Mouse (Mus musculus) heart, embryonic 14.5 days (tissue): ENCODE measurements around the gene Hspbp1. TPM values are rescaled to one million over a fixed set of nuclear protein-coding genes. Genes with fewer than 3 reads are reported as not detected.

Experiments used
- ATAC-seq: fragments of 200-750 bp; cut with Nextera tagmentation; 2 replicates; pipeline ENCODE4 v1.8.0; 2017; ENCODE audit warnings: low read depth, moderate TSS enrichment; ENCODE audit not compliant: insufficient number of reproducible peaks, insufficient read depth, low FRiP score
- H3K27ac ChIP-seq, 2 experiments: fragments of 200-500 bp in 1 of 2; fragments of 300-500 bp in 1 of 2; sonication (generic) in 1 of 2; replicated peaks in 1 of 2; 2 replicates each; pipeline ENCODE4 v1.5.1; 2012 to 2014; ENCODE audit warnings: low read depth in 2 of 2, low read length in 2 of 2, control low read depth in 1 of 2, mild to moderate bottlenecking in 1 of 2, mixed read lengths in 1 of 2; ENCODE audit not compliant: control insufficient read depth in 1 of 2, insufficient read depth in 1 of 2
- H3K27me3 ChIP-seq: fragments of 300-500 bp; sonication (generic); 2 replicates; pipeline ENCODE4 v1.6.1; 2014; ENCODE audit warnings: mild to moderate bottlenecking, low read length, control low read depth; ENCODE audit not compliant: control insufficient read depth, insufficient read depth
- H3K36me3 ChIP-seq: fragments of 300-500 bp; sonication (generic); 2 replicates; pipeline ENCODE4 v1.6.1; 2014; ENCODE audit warnings: mild to moderate bottlenecking, control low read depth, low read length, mixed read lengths; ENCODE audit not compliant: control insufficient read depth, insufficient read depth
- H3K4me1 ChIP-seq, 2 experiments: fragments of 200-500 bp in 1 of 2; fragments of 300-500 bp in 1 of 2; sonication (generic) in 1 of 2; 2 replicates each; pipeline ENCODE4 v1.6.1; 2012 to 2014; ENCODE audit warnings: low read length in 2 of 2, control low read depth in 1 of 2, mixed read lengths in 1 of 2; ENCODE audit not compliant: control insufficient read depth in 2 of 2, insufficient read depth in 2 of 2
- H3K4me2 ChIP-seq: fragments of 300-500 bp; sonication (generic); 2 replicates; pipeline ENCODE4 v1.6.1; 2014; ENCODE audit warnings: mild to moderate bottlenecking, low read length
- H3K4me3 ChIP-seq, 2 experiments: fragments of 200-500 bp in 1 of 2; fragments of 300-500 bp in 1 of 2; sonication (generic) in 1 of 2; 2 replicates each; pipeline ENCODE4 v1.5.1; 2012 to 2014; ENCODE audit warnings: low read length in 2 of 2, mild to moderate bottlenecking in 2 of 2, control low read depth in 1 of 2, low read depth in 1 of 2, moderate library complexity in 1 of 2; ENCODE audit not compliant: control insufficient read depth in 1 of 2, insufficient read depth in 1 of 2
- H3K9ac ChIP-seq: fragments of 300-500 bp; sonication (generic); 2 replicates; pipeline ENCODE4 v1.6.1; 2014; ENCODE audit warnings: mild to moderate bottlenecking, low read length
- H3K9me3 ChIP-seq: fragments of 300-500 bp; sonication (generic); 2 replicates; pipeline ENCODE4 v1.6.1; 2016; ENCODE audit warnings: low read length, control low read depth; ENCODE audit not compliant: control insufficient read depth
- WGBS: fragments of 180-500 bp; shearing (Covaris S2); extraction: QIAGEN DNeasy Blood & Tissue Kit; methylation state at CpG from one replicate; pipeline ENCODE4 v1.1.7; 2014; 5-methylcytosine and 5-hydroxymethylcytosine counted together
- polyA plus RNA-seq: library from polyadenylated mRNA; unstranded; fragments of >200 nt; fragmentation: Nextera tagmentation; extraction: Ambion mirVana; gene quantifications from 2 replicates; pipeline ENCODE4 v1.2.1, GENCODE M21; 2014

The Hspbp1 gene
- polyA plus RNA-seq, 1 experiment from 2014 or later: 65.4 TPM

DNA sequence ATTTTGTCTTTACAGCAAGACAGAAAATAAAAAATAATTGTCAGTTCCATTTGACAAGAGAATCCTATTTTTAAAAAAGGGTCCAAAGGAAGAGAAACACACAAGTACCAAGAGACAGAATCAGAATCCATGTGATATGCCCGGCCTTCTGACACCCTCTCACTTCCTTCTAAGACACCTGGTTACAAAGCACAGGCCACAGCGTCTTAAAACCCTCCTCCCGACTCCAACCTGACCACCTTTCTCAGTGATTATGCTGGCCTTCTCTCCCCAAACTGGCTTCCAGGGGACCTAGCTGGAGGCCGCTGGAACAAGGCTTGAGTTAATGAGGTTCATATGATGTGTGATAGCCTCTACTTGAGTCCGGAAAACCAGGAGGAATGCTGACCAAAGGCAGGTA, 31.5 kb downstream of the Hspbp1 start:
- no peak overlapping the region for H3K4me2 ChIP-seq
- peaks cover 11 to 51% of the 10 kb centered on the region in 2 experiments for H3K4me1 ChIP-seq
- ATAC-seq: no peak
- H3K9me3 ChIP-seq: no peaks in the 10 kb centered on the region
- no peaks in the 10 kb centered on the region for H3K27me3 ChIP-seq
- H3K36me3 ChIP-seq: peaks cover 13% of the 10 kb centered on the region
- no peak overlapping the region for H3K9ac ChIP-seq
- H3K27ac ChIP-seq: no peak overlapping the region
- H3K4me3 ChIP-seq: no peak overlapping the region
- WGBS: 81% methylated on average over 5 of the region's 5 CpGs

DNA sequence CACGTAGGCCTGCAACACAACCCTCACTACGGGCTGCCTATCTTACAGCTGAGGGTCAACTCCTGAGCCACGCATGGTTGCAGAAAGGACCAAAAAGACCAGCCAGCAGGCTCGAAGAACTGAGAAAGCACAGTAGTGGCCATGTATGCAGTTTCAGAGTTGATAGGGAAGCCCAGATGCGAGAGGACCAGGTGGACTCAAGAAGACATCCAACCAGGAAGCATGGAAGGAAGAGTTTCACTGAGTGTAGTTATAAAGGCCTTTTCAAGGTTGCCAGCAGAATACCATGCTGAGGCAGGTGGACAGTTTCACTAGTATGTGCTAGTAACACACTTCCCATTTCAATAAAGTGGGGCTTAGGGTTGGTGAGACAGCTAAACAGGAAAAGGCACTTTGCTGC, 32.1 kb downstream of the Hspbp1 start:
- Histone ChIP-seq H3K36me3 (peaks cover 13% of the 10 kb centered on the region), H3K9ac (no peak overlapping the region), H3K4me2 (no peak overlapping the region), H3K4me3 (no peak overlapping the region), H3K27me3 (no peaks in the 10 kb centered on the region), H3K9me3 (no peaks in the 10 kb centered on the region), H3K27ac (no peak overlapping the region), H3K4me1 (peaks cover 10 to 48% of the 10 kb centered on the region in 2 experiments)
- WGBS: 52% methylated on average over 5 of the region's 5 CpGs
- ATAC-seq: no peak

DNA sequence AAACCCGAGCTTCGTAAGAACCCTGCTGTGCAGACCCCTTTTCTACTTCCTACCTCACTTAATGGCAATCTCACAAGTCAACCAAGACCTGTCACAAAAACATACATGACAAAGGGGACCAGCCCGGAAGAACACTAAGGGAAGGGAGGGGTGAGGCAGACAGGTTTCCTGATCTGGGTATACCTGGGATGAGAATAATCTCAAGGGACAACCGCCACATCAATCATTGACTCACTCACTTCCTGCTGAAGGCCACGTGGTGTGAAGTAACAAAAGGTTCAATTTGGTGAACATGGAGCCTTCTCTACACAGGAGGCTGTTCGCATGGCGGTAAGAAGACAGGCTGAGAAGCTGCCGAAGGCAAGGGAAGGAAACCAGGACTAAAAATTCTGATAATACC, 33.3 kb downstream of the Hspbp1 start:
- H3K4me2 ChIP-seq: no peak overlapping the region
- peaks cover 16% of the 10 kb centered on the region for H3K36me3 ChIP-seq
- no peaks in the 10 kb centered on the region for H3K9me3 ChIP-seq
- 69% methylated on average over 8 of the region's 8 CpGs for WGBS
- ATAC-seq: no peak
- H3K4me1 ChIP-seq: peaks cover 10 to 41% of the 10 kb centered on the region in 2 experiments
- no peak overlapping the region for H3K4me3 ChIP-seq
- no peaks in the 10 kb centered on the region for H3K27me3 ChIP-seq
- no peak overlapping the region for H3K27ac ChIP-seq
- no peak overlapping the region for H3K9ac ChIP-seq

DNA sequence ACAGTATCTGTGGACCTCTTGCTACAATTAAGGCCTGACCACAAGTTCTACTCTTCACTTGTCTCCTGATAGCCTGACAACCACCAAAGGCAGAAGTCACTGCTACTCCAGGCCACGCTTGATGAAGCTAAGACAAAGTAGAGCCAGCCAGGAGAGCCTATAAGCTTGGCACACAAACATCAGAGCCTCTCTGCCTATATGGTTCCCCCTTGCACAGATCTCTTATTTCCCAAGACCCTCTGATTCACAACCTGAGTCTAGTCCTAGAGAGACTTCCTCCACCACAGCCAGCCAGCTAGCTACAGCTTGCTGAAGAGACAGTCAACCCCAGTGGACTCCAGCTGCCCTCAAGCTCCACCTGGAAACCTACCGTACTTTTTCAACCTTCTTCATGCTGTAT, 36.9 kb downstream of the Hspbp1 start:
- Histone ChIP-seq H3K27me3 (no peaks in the 10 kb centered on the region), H3K4me2 (no peak overlapping the region), H3K36me3 (peaks cover 41% of the 10 kb centered on the region), H3K27ac (peak overlapping the region in 1 of 2 experiments; percentile 34; a peak in 1 of 4 replicates), H3K4me1 (peaks cover 10 to 17% of the 10 kb centered on the region in 2 experiments), H3K9ac (no peak overlapping the region), H3K4me3 (no peak overlapping the region), H3K9me3 (no peaks in the 10 kb centered on the region)
- ATAC-seq: no peak
- WGBS: 74% methylated on average over 2 of the region's 2 CpGs

DNA sequence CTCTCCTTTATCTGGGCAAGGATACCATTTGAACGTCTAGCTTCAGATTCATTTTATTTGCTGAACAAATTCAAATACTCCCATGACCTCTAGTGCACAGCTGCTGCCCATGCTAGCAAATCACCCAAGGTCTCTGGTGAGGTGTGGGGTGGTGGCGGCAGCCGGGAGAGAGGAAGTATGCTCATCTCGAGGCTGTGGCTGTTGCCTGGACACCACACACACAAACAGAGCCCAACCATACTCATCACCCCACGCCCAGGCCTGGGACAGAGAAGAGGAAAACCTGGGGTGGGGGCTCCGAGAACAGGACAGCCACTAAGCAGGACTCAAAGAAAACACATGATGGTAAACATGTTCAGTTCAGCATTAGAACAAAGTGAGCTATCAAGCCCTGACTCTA, 37.6 kb downstream of the Hspbp1 start:
- Histone ChIP-seq H3K9me3 (no peaks in the 10 kb centered on the region), H3K4me1 (peaks cover 6 to 10% of the 10 kb centered on the region in 2 experiments), H3K4me3 (no peak overlapping the region), H3K27me3 (no peaks in the 10 kb centered on the region), H3K4me2 (no peak overlapping the region), H3K36me3 (peaks cover 48% of the 10 kb centered on the region), H3K27ac (peak overlapping the region; percentile 34 to 45; a peak in 3 of 4 replicates), H3K9ac (peak overlapping the region; percentile 18; the same call in 1 of the 2 replicates)
- peak; percentile 61; the same call in 1 of the 2 replicates for ATAC-seq
- 23% methylated on average over 6 of the region's 6 CpGs for WGBS

DNA sequence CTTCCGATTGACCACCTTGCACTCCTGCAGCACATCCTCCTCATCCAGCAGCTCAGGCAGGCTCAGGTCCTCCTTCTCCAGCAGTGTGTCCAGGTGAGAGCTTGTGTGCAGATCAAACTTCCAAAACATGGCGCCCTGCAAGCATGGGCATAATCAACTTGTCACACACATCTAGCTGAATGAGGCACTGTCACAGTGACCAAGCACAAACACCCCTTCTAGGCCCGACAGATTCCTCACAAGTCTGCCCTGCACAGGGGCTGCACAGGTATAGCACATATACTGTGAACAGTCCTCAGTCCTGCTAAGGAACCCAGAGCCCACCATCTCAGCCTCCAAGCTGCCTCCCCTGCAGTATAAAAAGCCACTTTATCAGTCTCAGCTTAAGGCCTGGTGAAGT, 38.1 kb downstream of the Hspbp1 start:
- Histone ChIP-seq H3K27me3 (no peaks in the 10 kb centered on the region), H3K36me3 (peaks cover 53% of the 10 kb centered on the region), H3K27ac (peak overlapping the region in 1 of 2 experiments; percentile 45; a peak in 1 of 4 replicates), H3K4me3 (no peak overlapping the region), H3K9ac (peak overlapping the region; percentile 18; the same call in 1 of the 2 replicates), H3K4me1 (peaks cover 6% of the 10 kb centered on the region in 2 experiments), H3K9me3 (no peaks in the 10 kb centered on the region), H3K4me2 (no peak overlapping the region)
- 92% methylated on average over 3 of the region's 3 CpGs for WGBS
- no peak for ATAC-seq

DNA sequence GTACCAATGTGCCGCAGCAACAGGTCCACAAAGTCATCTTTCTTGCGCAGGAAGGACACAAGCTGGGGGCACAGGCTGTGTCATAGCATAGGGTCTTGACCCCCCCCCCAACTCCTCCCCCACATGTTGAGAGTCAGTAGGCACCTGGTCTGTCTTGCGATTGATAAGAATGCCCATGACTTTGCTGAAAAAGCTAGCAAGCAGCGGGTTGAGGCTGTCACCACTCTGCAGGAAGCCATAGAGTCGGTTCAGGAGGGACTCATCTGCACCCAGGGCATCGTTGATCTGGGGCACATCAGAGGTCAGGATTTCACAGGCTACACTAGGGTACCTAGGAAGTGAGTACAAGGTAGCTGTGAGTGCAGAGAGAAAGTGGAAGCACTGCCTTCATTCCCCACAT, 41.6 kb downstream of the Hspbp1 start:
- Histone ChIP-seq H3K27ac (no peak overlapping the region), H3K36me3 (peaks cover 81% of the 10 kb centered on the region)
- 81% methylated on average over 6 of the region's 6 CpGs for WGBS

DNA sequence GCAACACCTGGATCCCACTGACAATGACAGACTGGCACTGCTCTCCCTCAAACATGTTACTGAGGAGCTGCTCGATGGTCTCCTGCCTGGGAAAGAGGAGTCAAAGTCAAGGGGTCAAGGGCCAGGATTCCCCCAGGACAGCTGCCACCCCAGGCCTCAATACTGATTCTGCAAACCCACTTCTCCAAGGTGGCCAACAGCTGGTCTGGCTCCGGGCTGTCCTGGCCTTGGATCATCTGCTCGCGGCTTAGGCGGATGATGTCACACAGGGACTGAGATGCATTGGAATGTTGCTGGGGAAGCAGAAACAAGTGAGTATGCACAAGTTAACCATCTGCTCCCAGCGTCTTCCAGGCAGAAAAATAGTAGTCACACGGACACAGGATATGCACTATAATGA, 42.9 kb downstream of the Hspbp1 start:
- H3K27ac ChIP-seq: no peak overlapping the region
- no peaks in the 10 kb centered on the region for H3K27me3 ChIP-seq
- no peak overlapping the region for H3K4me3 ChIP-seq
- peaks cover 92% of the 10 kb centered on the region for H3K36me3 ChIP-seq
- H3K9ac ChIP-seq: no peak overlapping the region
- WGBS: 83% methylated on average over 7 of the region's 7 CpGs
- H3K9me3 ChIP-seq: no peaks in the 10 kb centered on the region
- H3K4me2 ChIP-seq: no peak overlapping the region
- ATAC-seq: no peak
- H3K4me1 ChIP-seq: peaks cover 1 to 3% of the 10 kb centered on the region in 2 experiments; a peak in 2 of 4 replicates

More for the DNA sequence above, 41.6 kb downstream of the Hspbp1 start:
- H3K4me2 ChIP-seq: no peak overlapping the region
- H3K27me3 ChIP-seq: no peaks in the 10 kb centered on the region
- no peak for ATAC-seq
- no peak overlapping the region for H3K9ac ChIP-seq
- H3K4me3 ChIP-seq: no peak overlapping the region
- H3K9me3 ChIP-seq: no peaks in the 10 kb centered on the region
- peaks cover 4 to 6% of the 10 kb centered on the region in 2 experiments; a peak in 3 of 4 replicates for H3K4me1 ChIP-seq
